Mouse (Mus musculus): Measurements from ENCODE around the gene Cd300ld2. TPM values are rescaled to one million over a fixed set of nuclear protein-coding genes. Genes with fewer than 3 reads are reported as not detected.

The Cd300ld2 gene
- polyA plus RNA-seq, 2 experiments, result not detected

- Histone ChIP-seq H3K4me1 (replicated peaks; ENCODE audit: control insufficient read depth in 2 of 2, insufficient read depth in 2 of 2, low read length in 1 of 2) (no peaks in the 10 kb centered on the region), H3K27me3 (ENCODE audit: control insufficient read depth, insufficient read depth, low read length) (no peaks in the 10 kb centered on the region), H3K9me3 (ENCODE audit: control insufficient read depth, low read length) (no peaks in the 10 kb centered on the region), H3K27ac (no peak overlapping the region), H3K4me3 (ENCODE audit: insufficient read depth in 1 of 2, low read depth in 2 of 2, low read length in 2 of 2) (no peak overlapping the region), H3K9ac (replicated peaks) (no peak overlapping the region), H3K4me2 (ENCODE audit: low read depth) (no peak overlapping the region), H3K36me3 (replicated peaks; ENCODE audit: control insufficient read depth, insufficient read depth, low read depth) (no peaks in the 10 kb centered on the region)
- no peak for ATAC-seq (ENCODE audit: insufficient read depth)
- DNase-seq (ENCODE audit: low read depth in 3 of 3, low spot score in 3 of 3), result no peak
- WGBS (ENCODE audit: insufficient replicate concordance), result 22% methylated on average over 5 of the region's 5 CpGs
- no peak for TF ChIP-seq CTCF (IDR thresholded peaks at IDR 0.05; ENCODE audit: low read depth)
- no peak for TF ChIP-seq EP300 (IDR thresholded peaks at IDR 0.05; ENCODE audit: low read depth)
These were observed 11.9 kb downstream of the Cd300ld2 start for GRCm38 (mm10) chr11:115004070-115004469.

GRCm38 (mm10) chr11:115001474-115002040 is 14.4 kb downstream of the Cd300ld2 start, which contains the start of gene Cd300c2:
Cd300c2 (minus strand) TSS chr11:115001880.
- DNase-seq (ENCODE audit: low read depth in 3 of 3, low spot score in 3 of 3), result no peak
- no peak within 1 kb of the TSS for H3K4me2 ChIP-seq (ENCODE audit: low read depth)
- no peaks in the 10 kb centered on the region for H3K9me3 ChIP-seq (ENCODE audit: control insufficient read depth, low read length)
- no peaks in the 10 kb centered on the region for H3K4me1 ChIP-seq (replicated peaks; ENCODE audit: control insufficient read depth in 2 of 2, insufficient read depth in 2 of 2, low read length in 1 of 2)
- no peak within 1 kb of the TSS for H3K9ac ChIP-seq (replicated peaks)
- H3K27me3 ChIP-seq (ENCODE audit: control insufficient read depth, insufficient read depth, low read length), result no peaks in the 10 kb centered on the region
- H3K4me3 ChIP-seq (ENCODE audit: insufficient read depth in 1 of 2, low read depth in 2 of 2, low read length in 2 of 2), result no peak within 1 kb of the TSS
- ATAC-seq (ENCODE audit: insufficient read depth), result no peak
- no peak within 1 kb of the TSS for H3K27ac ChIP-seq
- TF ChIP-seq CTCF (IDR thresholded peaks at IDR 0.05; ENCODE audit: low read depth) (no peak), EP300 (IDR thresholded peaks at IDR 0.05; ENCODE audit: low read depth) (no peak)
- 29% methylated on average over 7 of the region's 7 CpGs for WGBS (ENCODE audit: insufficient replicate concordance)
- H3K36me3 ChIP-seq (replicated peaks; ENCODE audit: control insufficient read depth, insufficient read depth, low read depth), result no peaks in the 10 kb centered on the region

GRCm38 (mm10) chr11:114989793-114990192 is 26.2 kb downstream of the Cd300ld2 start, which contains the start of gene Cd300ld:
Cd300ld (minus strand) TSS chr11:114989922.
- no peaks in the 10 kb centered on the region for H3K9me3 ChIP-seq (ENCODE audit: control insufficient read depth, low read length)
- no peak for ATAC-seq (ENCODE audit: insufficient read depth)
- no peaks in the 10 kb centered on the region for H3K36me3 ChIP-seq (replicated peaks; ENCODE audit: control insufficient read depth, insufficient read depth, low read depth)
- no peak within 1 kb of the TSS for H3K27ac ChIP-seq
- H3K27me3 ChIP-seq (ENCODE audit: control insufficient read depth, insufficient read depth, low read length), result no peaks in the 10 kb centered on the region
- no peaks in the 10 kb centered on the region for H3K4me1 ChIP-seq (replicated peaks; ENCODE audit: control insufficient read depth in 2 of 2, insufficient read depth in 2 of 2, low read length in 1 of 2)
- H3K9ac ChIP-seq (replicated peaks), result no peak within 1 kb of the TSS
- TF ChIP-seq EP300 (IDR thresholded peaks at IDR 0.05; ENCODE audit: low read depth) (no peak), CTCF (IDR thresholded peaks at IDR 0.05; ENCODE audit: low read depth) (no peak)
- no peak within 1 kb of the TSS for H3K4me3 ChIP-seq (ENCODE audit: insufficient read depth in 1 of 2, low read depth in 2 of 2, low read length in 2 of 2)
- H3K4me2 ChIP-seq (ENCODE audit: low read depth), result no peak within 1 kb of the TSS
- no peak for DNase-seq (ENCODE audit: low read depth in 3 of 3, low spot score in 3 of 3)
- 22% methylated on average over 4 of the region's 4 CpGs for WGBS (ENCODE audit: insufficient replicate concordance)

GRCm38 (mm10) chr11:114981866-114982265 is 34.1 kb downstream of the Cd300ld2 start:
- 42% methylated on average over 4 of the region's 4 CpGs for WGBS (ENCODE audit: insufficient replicate concordance)
- no peak overlapping the region for H3K4me2 ChIP-seq (ENCODE audit: low read depth)
- no peaks in the 10 kb centered on the region; the same call in 1 of the 2 replicates for H3K9me3 ChIP-seq (ENCODE audit: control insufficient read depth, low read length)
- no peaks in the 10 kb centered on the region for H3K4me1 ChIP-seq (replicated peaks; ENCODE audit: control insufficient read depth in 2 of 2, insufficient read depth in 2 of 2, low read length in 1 of 2)
- no peaks in the 10 kb centered on the region for H3K36me3 ChIP-seq (replicated peaks; ENCODE audit: control insufficient read depth, insufficient read depth, low read depth)
- H3K4me3 ChIP-seq (ENCODE audit: insufficient read depth in 1 of 2, low read depth in 2 of 2, low read length in 2 of 2), result no peak overlapping the region
- ATAC-seq (ENCODE audit: insufficient read depth) (no peak), DNase-seq (ENCODE audit: low read depth in 3 of 3, low spot score in 3 of 3) (no peak)
- no peaks in the 10 kb centered on the region for H3K27me3 ChIP-seq (ENCODE audit: control insufficient read depth, insufficient read depth, low read length)
- TF ChIP-seq EP300 (IDR thresholded peaks at IDR 0.05; ENCODE audit: low read depth), result no peak
- no peak overlapping the region for H3K27ac ChIP-seq
- no peak overlapping the region for H3K9ac ChIP-seq (replicated peaks)

- Histone ChIP-seq H3K27me3 (ENCODE audit: control insufficient read depth, insufficient read depth, low read length) (no peaks in the 10 kb centered on the region), H3K4me2 (ENCODE audit: low read depth) (no peak overlapping the region), H3K36me3 (replicated peaks; ENCODE audit: control insufficient read depth, insufficient read depth, low read depth) (no peaks in the 10 kb centered on the region), H3K27ac (no peak overlapping the region), H3K9me3 (ENCODE audit: control insufficient read depth, low read length) (no peaks in the 10 kb centered on the region; the same call in 1 of the 2 replicates), H3K9ac (replicated peaks) (no peak overlapping the region), H3K4me1 (replicated peaks; ENCODE audit: control insufficient read depth in 2 of 2, insufficient read depth in 2 of 2, low read length in 1 of 2) (no peaks in the 10 kb centered on the region), H3K4me3 (ENCODE audit: insufficient read depth in 1 of 2, low read depth in 2 of 2, low read length in 2 of 2) (no peak overlapping the region)
- 70% methylated on average over 10 of the region's 10 CpGs for WGBS (ENCODE audit: insufficient replicate concordance)
- TF ChIP-seq EP300 (IDR thresholded peaks at IDR 0.05; ENCODE audit: low read depth), result no peak
- TF ChIP-seq CTCF (IDR thresholded peaks at IDR 0.05; ENCODE audit: low read depth), result no peak
- ATAC-seq (ENCODE audit: insufficient read depth) (no peak), DNase-seq (ENCODE audit: low read depth in 3 of 3, low spot score in 3 of 3) (no peak)
These were observed 43.3 kb downstream of the Cd300ld2 start for GRCm38 (mm10) chr11:114972726-114973125.

All from liver, embryonic 14.5 days (tissue).